Mouse (Mus musculus): ENCODE measurements around the gene Minar1. TPM values are rescaled to one million over a fixed set of nuclear protein-coding genes. Genes with fewer than 3 reads are reported as not detected.

The Minar1 gene
- 2.9 TPM for polyA plus RNA-seq (2015; fragmentation: Illumina TruSeq; extraction: RNeasy Lipid Tissue Mini Kit (QIAGEN cat#74804); ENCODE audit: low read depth, low replicate concordance)

DNA sequence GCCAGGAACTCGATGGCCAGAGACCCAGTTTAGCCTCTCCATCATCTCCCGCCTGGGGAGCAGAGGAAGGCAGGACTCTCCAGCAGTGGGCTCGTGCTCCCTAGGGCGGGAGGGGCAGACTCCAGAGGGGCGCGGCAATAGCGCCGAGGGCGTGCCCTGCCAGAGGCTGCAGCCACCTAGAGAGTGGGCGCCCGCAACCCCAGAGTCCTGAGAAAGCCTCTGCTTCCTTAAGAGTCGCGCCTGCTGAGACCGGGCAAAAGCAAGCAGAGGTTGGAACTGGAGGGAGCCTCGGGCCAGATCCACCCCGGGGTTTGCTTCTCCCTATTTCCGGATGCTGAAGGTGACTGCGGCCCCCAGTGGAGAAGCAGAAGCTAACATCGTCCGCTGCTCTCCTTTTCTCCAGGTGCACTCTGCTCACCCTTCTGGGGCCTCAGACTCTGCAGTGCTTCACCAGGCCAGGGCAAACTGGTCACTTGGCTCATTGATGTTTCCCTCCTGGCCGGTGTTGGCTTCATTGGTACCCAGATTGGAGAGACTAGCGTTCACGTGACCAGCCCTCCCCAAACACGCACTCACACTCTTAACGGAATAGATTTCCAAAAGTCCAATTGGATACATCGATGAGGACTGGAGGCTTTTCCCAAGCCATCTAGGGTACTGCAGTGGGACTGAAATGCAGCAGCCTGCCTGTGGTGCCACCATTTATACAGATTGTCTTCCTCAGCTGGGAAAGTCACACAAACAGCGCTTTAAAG lies at the start of gene Minar1:
Gene Minar1 (minus strand): TSS at position 120 of the 755 bp plus-strand sequence.

Other genes starting within 250 kb of the Minar1 start
- 49.8 TPM for gene Tmed3, start 81.9 kb upstream of the Minar1 start, polyA plus RNA-seq (2015; fragmentation: Illumina TruSeq; extraction: RNeasy Lipid Tissue Mini Kit (QIAGEN cat#74804); ENCODE audit: low read depth, low replicate concordance)
- gene Ankrd34c, start 115.3 kb upstream of the Minar1 start, polyA plus RNA-seq (2015; fragmentation: Illumina TruSeq; extraction: RNeasy Lipid Tissue Mini Kit (QIAGEN cat#74804); ENCODE audit: low read depth, low replicate concordance) = 9.5 TPM